Mouse (Mus musculus) testis, postnatal 14 days (tissue): Measurements from ENCODE around the gene Pik3r6.

ENCODE experiments used
- DNase-seq: peaks from one replicate; pipeline ENCODE4 v3.0.0; 2021; ENCODE audit warnings: low spot score

Gene Pik3r6

GRCm38 (mm10) chr11:68583906-68584480, 81.2 kb downstream of the Pik3r6 start:
- no peak for DNase-seq

GRCm38 (mm10) chr11:68585890-68586289, 83.1 kb downstream of the Pik3r6 start:
- no peak for DNase-seq

DNA sequence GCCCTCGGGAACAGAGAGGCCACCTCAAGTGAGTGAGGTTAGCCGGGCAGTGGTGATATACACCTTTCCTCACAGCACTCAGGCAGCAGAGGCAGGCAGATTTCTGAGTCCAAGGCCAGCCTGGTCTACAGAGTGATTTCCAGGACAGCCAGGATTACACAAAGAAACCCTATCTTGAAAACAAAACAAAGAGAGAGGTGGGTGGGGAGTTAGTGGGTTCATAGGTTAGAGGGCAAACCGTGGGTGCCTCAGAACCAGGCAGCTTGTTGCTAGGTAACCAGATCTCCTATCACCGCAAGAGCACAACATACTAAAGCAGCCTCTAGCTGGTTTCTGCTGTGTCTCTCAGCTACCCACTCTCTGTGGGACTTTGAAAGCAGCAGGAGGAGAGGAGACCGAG, 83.9 kb downstream of the Pik3r6 start, which contains the start of gene Ccdc42:
TSS of gene Ccdc42 (plus strand) at position 301 of the 400 bp plus-strand sequence.
- no peak for DNase-seq

DNA sequence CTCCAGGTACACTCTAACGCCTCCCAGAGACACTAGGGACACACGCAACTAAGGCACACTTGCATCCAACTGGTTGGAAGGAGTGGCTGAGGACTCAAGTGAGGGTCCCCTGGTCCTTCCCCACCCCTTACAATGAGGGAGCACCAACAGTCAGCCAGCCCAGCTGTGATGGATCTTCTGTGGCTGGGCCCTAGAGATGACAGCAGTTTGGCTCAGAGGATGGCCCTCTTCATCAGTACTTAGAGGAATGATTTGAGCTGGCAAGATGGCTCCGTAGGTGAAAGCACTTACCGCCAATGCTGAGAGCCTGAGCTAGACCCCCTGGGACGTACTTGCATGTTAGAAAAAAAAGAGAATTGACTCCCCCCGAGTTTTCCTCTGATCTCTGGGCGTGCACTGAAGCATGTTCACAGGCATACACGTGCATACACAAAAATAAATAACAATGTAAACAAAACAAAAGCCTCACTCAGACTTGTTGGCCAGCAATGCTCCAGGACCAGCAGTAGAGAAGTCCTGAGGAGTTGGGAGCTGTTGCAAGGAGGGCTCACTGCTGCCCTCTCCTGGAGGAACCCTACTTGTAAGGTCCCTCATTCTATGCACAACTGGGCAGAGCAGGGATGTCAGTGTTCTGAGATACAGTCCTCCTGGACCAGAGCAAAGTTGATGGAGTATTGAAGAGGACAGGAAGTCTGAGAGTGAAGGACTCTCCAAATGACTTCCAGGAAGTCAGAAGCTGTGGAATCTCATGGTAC, 86.4 kb downstream of the Pik3r6 start:
- peak; percentile 52 for DNase-seq

GRCm38 (mm10) chr11:68591708-68592107, 88.9 kb downstream of the Pik3r6 start:
- DNase-seq = no peak

GRCm38 (mm10) chr11:68593247-68593646, 90.4 kb downstream of the Pik3r6 start:
- DNase-seq = no peak

DNA sequence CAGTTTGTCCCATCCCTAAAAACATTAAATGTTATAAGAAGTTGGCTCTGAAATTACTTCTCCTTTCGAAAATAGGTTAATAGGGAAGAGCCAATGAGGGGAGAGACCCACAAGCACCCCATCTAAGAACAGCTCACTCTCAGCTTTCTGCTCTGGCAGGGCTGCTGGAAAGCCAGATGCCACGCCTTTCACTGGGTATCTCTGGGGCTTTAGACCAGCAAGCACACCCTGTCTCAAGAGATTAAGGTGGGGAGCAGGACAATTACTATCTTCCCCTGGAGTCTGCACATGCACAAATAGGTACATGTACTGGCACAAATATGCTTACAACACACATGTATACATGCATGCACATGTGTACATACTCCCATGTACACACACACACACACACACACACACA, 95.1 kb downstream of the Pik3r6 start:
- no peak for DNase-seq

- no peak for DNase-seq
Measured at GRCm38 (mm10) chr11:68600551-68601021, 97.8 kb downstream of the Pik3r6 start.

GRCm38 (mm10) chr11:68601486-68601991, 98.7 kb downstream of the Pik3r6 start:
- DNase-seq = no peak
